12 mouse cellular contexts compared by ENCODE assay signal in the genomic region with DNA sequence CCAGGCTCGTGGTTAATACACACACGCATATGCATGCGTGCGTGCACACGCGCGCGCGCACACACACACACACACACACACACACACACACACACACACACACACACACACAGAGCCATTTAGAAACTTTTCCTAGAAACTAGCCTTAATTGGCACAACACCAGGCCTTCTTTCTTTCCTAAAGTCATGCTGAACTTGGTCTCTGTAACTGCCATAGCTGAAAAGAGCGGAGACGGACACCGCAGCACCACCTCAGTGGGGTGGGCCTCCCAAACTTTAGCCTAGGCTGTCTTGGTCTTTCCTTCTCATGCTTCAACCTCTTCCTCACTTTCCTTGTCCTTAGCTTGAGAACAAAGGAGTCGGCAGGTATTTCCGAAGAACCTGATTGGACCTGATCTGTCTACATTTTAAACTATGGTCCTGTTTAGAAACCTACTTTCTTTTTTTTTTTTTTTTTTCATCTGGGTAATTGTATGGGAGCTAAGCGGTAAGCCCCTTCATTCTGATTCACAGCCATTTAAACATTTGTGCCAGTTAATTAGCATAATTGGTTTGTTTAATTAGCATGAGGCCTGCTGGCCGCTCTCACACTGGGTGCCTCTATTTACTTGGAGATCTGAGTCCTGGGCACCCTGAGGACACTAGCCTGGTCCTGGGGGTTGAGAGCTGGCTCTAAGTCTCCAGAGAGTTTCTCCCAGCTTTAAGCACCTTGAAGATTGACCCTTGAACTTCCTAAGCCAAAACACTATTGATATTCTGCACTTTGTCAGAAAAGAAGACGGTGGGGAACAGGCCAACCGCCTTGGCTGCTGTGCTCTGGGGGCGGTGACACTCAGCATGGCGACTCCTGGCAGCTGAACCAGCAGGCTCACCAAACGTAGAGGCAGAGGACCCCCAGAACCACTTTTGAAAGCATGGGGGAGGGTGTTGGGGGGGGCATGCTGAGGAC.
DNase-seq lines count a peak whose midpoint lies in the region; ATAC-seq and TF ChIP-seq lines count a peak whose summit lies in the region.
"Had no signal": no experiment of that assay in that cellular context is flagged by ENCODE, and none has a peak within 500 bp of the region (broad histone marks: within the 10 kb centered on the region; RNA-seq: fewer than 3 reads in every experiment).

No protein-coding gene starts in this region.

- no peak for TF ChIP-seq CTCF in brain, embryonic 14.5 days (IDR thresholded peaks at IDR 0.05; ENCODE audit: borderline replicate concordance, extremely low read depth, insufficient read depth, insufficient read length)
- no peak for TF ChIP-seq CTCF in intestine, postnatal 0 days (IDR thresholded peaks at IDR 0.05; ENCODE audit: low read depth)

- no peak overlapping the region for H3K9ac ChIP-seq in forebrain, embryonic 16.5 days (replicated peaks; ENCODE audit: low read depth, low read length)
- no peak overlapping the region for H3K9ac ChIP-seq in midbrain, embryonic 14.5 days (replicated peaks; ENCODE audit: low read length)
- no peak overlapping the region for H3K9ac ChIP-seq in intestine, postnatal 0 days (ENCODE audit: low read depth, low read length)
- H3K9ac ChIP-seq: embryonic facial prominence, embryonic 15.5 days; liver, embryonic 15.5 days had no signal

- 5% methylated on average over 21 of the region's 21 CpGs for WGBS in forebrain, embryonic 16.5 days
- WGBS in midbrain, embryonic 14.5 days = 16% methylated on average over 21 of the region's 21 CpGs
- WGBS in intestine, postnatal 0 days = 64% methylated on average over 21 of the region's 21 CpGs

- H3K36me3 ChIP-seq in forebrain, embryonic 16.5 days (ENCODE audit: control insufficient read depth, insufficient read depth) = no peaks in the 10 kb centered on the region
- no peaks in the 10 kb centered on the region for H3K36me3 ChIP-seq in midbrain, embryonic 14.5 days (ENCODE audit: control insufficient read depth, insufficient read depth, low read length)
- no peaks in the 10 kb centered on the region for H3K36me3 ChIP-seq in intestine, postnatal 0 days (ENCODE audit: control insufficient read depth, insufficient read depth)
- H3K36me3 ChIP-seq: embryonic facial prominence, embryonic 15.5 days; liver, embryonic 15.5 days had no signal

- DNase-seq in ES-CJ7 (ENCODE audit: low read depth, low spot score) = peak; percentile 61
- DNase-seq in brain, embryonic 14.5 days (ENCODE audit: low read depth) = peak; percentile 93
- DNase-seq in midbrain, embryonic 14.5 days = peak; percentile 65
- no peak for DNase-seq in kidney, postnatal 4 days
- DNase-seq: cerebellum, adult 9-10 months; lung, postnatal 36 days had no signal

- peak; percentile 85 for ATAC-seq in forebrain, embryonic 16.5 days
- peak; percentile 40 for ATAC-seq in midbrain, embryonic 14.5 days (ENCODE audit: low FRiP score, low TSS enrichment)
- ATAC-seq in intestine, postnatal 0 days = no peak
- ATAC-seq in megakaryocyte progenitor cell, adult 5-6 weeks (replicated peaks; ENCODE audit: poor library complexity) = no peak
- ATAC-seq: CD4-positive, CD25-positive, alpha-beta regulatory T cell, adult 4 months had no signal

- no peak overlapping the region for H3K4me2 ChIP-seq in forebrain, embryonic 16.5 days (ENCODE audit: low read length)
- H3K4me2 ChIP-seq in midbrain, embryonic 14.5 days (ENCODE audit: low read length) = peak overlapping the region; percentile 13; the same call in 1 of the 2 replicates
- H3K4me2 ChIP-seq in intestine, postnatal 0 days (replicated peaks; ENCODE audit: low read depth) = no peak overlapping the region
- H3K4me2 ChIP-seq: embryonic facial prominence, embryonic 15.5 days; liver, embryonic 15.5 days had no signal

- no peak overlapping the region for H3K4me3 ChIP-seq in forebrain, embryonic 16.5 days (replicated peaks; ENCODE audit: low read length)
- no peak overlapping the region for H3K4me3 ChIP-seq in midbrain, embryonic 14.5 days (replicated peaks; ENCODE audit: low read depth, low read length)
- H3K4me3 ChIP-seq in intestine, postnatal 0 days (ENCODE audit: low read depth, low read length) = no peak overlapping the region
- H3K4me3 ChIP-seq: embryonic facial prominence, embryonic 15.5 days; liver, embryonic 15.5 days had no signal

- TF ChIP-seq POLR2A in brain, embryonic 14.5 days (IDR thresholded peaks at IDR 0.05; ENCODE audit: borderline replicate concordance, extremely low read depth, insufficient read depth, insufficient read length, poor library complexity, severe bottlenecking) = no peak

- H3K4me1 ChIP-seq in forebrain, embryonic 16.5 days (replicated peaks; ENCODE audit: control insufficient read depth, insufficient read depth, low read length) = peaks cover 19% of the 10 kb centered on the region
- H3K4me1 ChIP-seq in midbrain, embryonic 14.5 days (ENCODE audit: control insufficient read depth, insufficient read depth, low read length) = peaks cover 19% of the 10 kb centered on the region
- no peaks in the 10 kb centered on the region for H3K4me1 ChIP-seq in intestine, postnatal 0 days (replicated peaks; ENCODE audit: control insufficient read depth, insufficient read depth, low read length)
- H3K4me1 ChIP-seq: embryonic facial prominence, embryonic 15.5 days; liver, embryonic 15.5 days had no signal

- no peaks in the 10 kb centered on the region for H3K9me3 ChIP-seq in forebrain, embryonic 16.5 days (ENCODE audit: control insufficient read depth, low read length)
- H3K9me3 ChIP-seq in midbrain, embryonic 14.5 days (ENCODE audit: control insufficient read depth, low read length) = no peaks in the 10 kb centered on the region
- no peaks in the 10 kb centered on the region for H3K9me3 ChIP-seq in intestine, postnatal 0 days (ENCODE audit: control insufficient read depth)
- H3K9me3 ChIP-seq: embryonic facial prominence, embryonic 15.5 days; liver, embryonic 15.5 days had no signal

- H3K27me3 ChIP-seq in forebrain, embryonic 16.5 days (replicated peaks; ENCODE audit: control insufficient read depth, insufficient read depth, low read length) = peaks cover 69% of the 10 kb centered on the region
- no peaks in the 10 kb centered on the region for H3K27me3 ChIP-seq in midbrain, embryonic 14.5 days (ENCODE audit: control insufficient read depth, insufficient read depth, low read length)
- 0 out of 2 replicates have a peak, but pooled peaks cover 4% of the 10 kb centered on the region for H3K27me3 ChIP-seq in intestine, postnatal 0 days (replicated peaks; ENCODE audit: control insufficient read depth, insufficient read depth, low read length)

- H3K27ac ChIP-seq in forebrain, embryonic 16.5 days (ENCODE audit: low read length) = no peak overlapping the region
- H3K27ac ChIP-seq in midbrain, embryonic 14.5 days (replicated peaks; ENCODE audit: low read depth, low read length) = 0 out of 2 replicates have a peak overlapping the region, but pooled peaks have one; percentile 14
- no peak overlapping the region for H3K27ac ChIP-seq in intestine, postnatal 0 days (ENCODE audit: low read depth, low read length)
- H3K27ac ChIP-seq: embryonic facial prominence, embryonic 15.5 days; liver, embryonic 15.5 days had no signal

Comparison
In these comparisons a context has a peak if more than half of its experiments do, and no peak if none do; other contexts are left out.
1. DNase-seq: peak in ES-CJ7 (single experiment), brain, embryonic 14.5 days (single experiment) and midbrain, embryonic 14.5 days (single experiment); none in kidney, postnatal 4 days (0 of 2).
2. ATAC-seq: peak in forebrain, embryonic 16.5 days (single experiment) and midbrain, embryonic 14.5 days (single experiment); none in intestine, postnatal 0 days (single experiment) and megakaryocyte progenitor cell, adult 5-6 weeks (single experiment).